Mouse (Mus musculus): ENCODE results near the gene F2rl2. TPM values are rescaled to one million over a fixed set of nuclear protein-coding genes. Genes with fewer than 3 reads are reported as not detected.
A peak's percentile ranks its signal among the peaks of the same experiment; 100 is the strongest.

F2rl2 gene
- polyA plus RNA-seq, 2 experiments: 7.9 to 10.7 TPM

GRCm38 (mm10) chr13:95696120-95696653 lies 466 bp upstream of the F2rl2 start:
- ATAC-seq (ENCODE audit: insufficient read depth) (0 out of 2 replicates have a peak, but pooled peaks have one; percentile 30), DNase-seq (ENCODE audit: low read depth in 3 of 3, low spot score in 3 of 3) (no peak)
- Histone ChIP-seq H3K36me3 (replicated peaks; ENCODE audit: control insufficient read depth, insufficient read depth, low read depth) (no peaks in the 10 kb centered on the region), H3K9me3 (ENCODE audit: control insufficient read depth, low read length) (no peaks in the 10 kb centered on the region), H3K9ac (replicated peaks) (no peak overlapping the region), H3K27ac (no peak overlapping the region), H3K4me3 (ENCODE audit: insufficient read depth in 1 of 2, low read depth in 2 of 2, low read length in 2 of 2) (no peak overlapping the region), H3K4me2 (ENCODE audit: low read depth) (no peak overlapping the region), H3K27me3 (ENCODE audit: control insufficient read depth, insufficient read depth, low read length) (no peaks in the 10 kb centered on the region), H3K4me1 (replicated peaks; ENCODE audit: control insufficient read depth in 2 of 2, insufficient read depth in 2 of 2, low read length in 1 of 2) (peaks cover 11 to 27% of the 10 kb centered on the region in 2 experiments)
- TF ChIP-seq CTCF (IDR thresholded peaks at IDR 0.05; ENCODE audit: low read depth): no peak
- 82% methylated on average over 9 of the region's 9 CpGs for WGBS (ENCODE audit: insufficient replicate concordance)

GRCm38 (mm10) chr13:95697874-95698273 lies 1.2 kb downstream of the F2rl2 start:
- TF ChIP-seq EP300 (IDR thresholded peaks at IDR 0.05; ENCODE audit: low read depth) (no peak), CTCF (IDR thresholded peaks at IDR 0.05; ENCODE audit: low read depth) (no peak)
- Histone ChIP-seq H3K27me3 (ENCODE audit: control insufficient read depth, insufficient read depth, low read length) (no peaks in the 10 kb centered on the region), H3K9ac (replicated peaks) (no peak overlapping the region), H3K4me2 (ENCODE audit: low read depth) (no peak overlapping the region), H3K4me1 (replicated peaks; ENCODE audit: control insufficient read depth in 2 of 2, insufficient read depth in 2 of 2, low read length in 1 of 2) (peaks cover 9 to 19% of the 10 kb centered on the region in 2 experiments), H3K36me3 (replicated peaks; ENCODE audit: control insufficient read depth, insufficient read depth, low read depth) (no peaks in the 10 kb centered on the region), H3K27ac (no peak overlapping the region), H3K9me3 (ENCODE audit: control insufficient read depth, low read length) (no peaks in the 10 kb centered on the region), H3K4me3 (ENCODE audit: insufficient read depth in 1 of 2, low read depth in 2 of 2, low read length in 2 of 2) (no peak overlapping the region)
- WGBS (ENCODE audit: insufficient replicate concordance): 18% methylated on average over 6 of the region's 6 CpGs
- DNase-seq (ENCODE audit: low read depth in 3 of 3, low spot score in 3 of 3) (no peak), ATAC-seq (ENCODE audit: insufficient read depth) (no peak)

- 77% methylated on average over 5 of the region's 5 CpGs for WGBS (ENCODE audit: insufficient replicate concordance)
- TF ChIP-seq EP300 (IDR thresholded peaks at IDR 0.05; ENCODE audit: low read depth): no peak
- TF ChIP-seq CTCF (IDR thresholded peaks at IDR 0.05; ENCODE audit: low read depth): no peak
- Histone ChIP-seq H3K36me3 (replicated peaks; ENCODE audit: control insufficient read depth, insufficient read depth, low read depth) (no peaks in the 10 kb centered on the region), H3K9me3 (ENCODE audit: control insufficient read depth, low read length) (no peaks in the 10 kb centered on the region), H3K4me2 (ENCODE audit: low read depth) (no peak overlapping the region), H3K4me1 (replicated peaks; ENCODE audit: control insufficient read depth in 2 of 2, insufficient read depth in 2 of 2, low read length in 1 of 2) (0 out of 4 replicates have a peak, but pooled peaks cover 0 to 3% of the 10 kb centered on the region in 2 experiments), H3K9ac (replicated peaks) (no peak overlapping the region), H3K27ac (no peak overlapping the region), H3K27me3 (ENCODE audit: control insufficient read depth, insufficient read depth, low read length) (no peaks in the 10 kb centered on the region), H3K4me3 (ENCODE audit: insufficient read depth in 1 of 2, low read depth in 2 of 2, low read length in 2 of 2) (no peak overlapping the region)
- no peak for DNase-seq (ENCODE audit: low read depth in 3 of 3, low spot score in 3 of 3)
- no peak for ATAC-seq (ENCODE audit: insufficient read depth)
Observed at GRCm38 (mm10) chr13:95703376-95703775, 6.7 kb downstream of the F2rl2 start.

- Histone ChIP-seq H3K4me1 (replicated peaks; ENCODE audit: control insufficient read depth in 2 of 2, insufficient read depth in 2 of 2, low read length in 1 of 2) (0 out of 4 replicates have a peak, but pooled peaks cover 0 to 1% of the 10 kb centered on the region in 2 experiments), H3K9ac (replicated peaks) (no peak overlapping the region), H3K27ac (no peak overlapping the region), H3K9me3 (ENCODE audit: control insufficient read depth, low read length) (no peaks in the 10 kb centered on the region), H3K4me2 (ENCODE audit: low read depth) (no peak overlapping the region), H3K36me3 (replicated peaks; ENCODE audit: control insufficient read depth, insufficient read depth, low read depth) (no peaks in the 10 kb centered on the region), H3K4me3 (ENCODE audit: insufficient read depth in 1 of 2, low read depth in 2 of 2, low read length in 2 of 2) (no peak overlapping the region), H3K27me3 (ENCODE audit: control insufficient read depth, insufficient read depth, low read length) (no peaks in the 10 kb centered on the region)
- ATAC-seq (ENCODE audit: insufficient read depth) (no peak), DNase-seq (ENCODE audit: low read depth in 3 of 3, low spot score in 3 of 3) (no peak)
- 86% methylated on average over 6 of the region's 6 CpGs for WGBS (ENCODE audit: insufficient replicate concordance)
- TF ChIP-seq CTCF (IDR thresholded peaks at IDR 0.05; ENCODE audit: low read depth): no peak
Observed at GRCm38 (mm10) chr13:95705589-95705988, 8.9 kb downstream of the F2rl2 start.

GRCm38 (mm10) chr13:95712054-95712453 lies 15.4 kb downstream of the F2rl2 start:
- H3K4me3 ChIP-seq (ENCODE audit: insufficient read depth in 1 of 2, low read depth in 2 of 2, low read length in 2 of 2): no peak overlapping the region
- H3K9me3 ChIP-seq (ENCODE audit: control insufficient read depth, low read length): no peaks in the 10 kb centered on the region
- H3K4me1 ChIP-seq (replicated peaks; ENCODE audit: control insufficient read depth in 2 of 2, insufficient read depth in 2 of 2, low read length in 1 of 2): peaks cover 0 to 4% of the 10 kb centered on the region in 2 experiments; a peak in 1 of 4 replicates
- no peak overlapping the region for H3K9ac ChIP-seq (replicated peaks)
- H3K36me3 ChIP-seq (replicated peaks; ENCODE audit: control insufficient read depth, insufficient read depth, low read depth): no peaks in the 10 kb centered on the region
- TF ChIP-seq EP300 (IDR thresholded peaks at IDR 0.05; ENCODE audit: low read depth): no peak
- TF ChIP-seq CTCF (IDR thresholded peaks at IDR 0.05; ENCODE audit: low read depth): no peak
- no peaks in the 10 kb centered on the region for H3K27me3 ChIP-seq (ENCODE audit: control insufficient read depth, insufficient read depth, low read length)
- no peak overlapping the region for H3K4me2 ChIP-seq (ENCODE audit: low read depth)
- no peak overlapping the region for H3K27ac ChIP-seq
- DNase-seq (ENCODE audit: low read depth in 3 of 3, low spot score in 3 of 3) (no peak), ATAC-seq (ENCODE audit: insufficient read depth) (no peak)
